Mouse (Mus musculus): ENCODE data around the gene Ctcf.

DNA sequence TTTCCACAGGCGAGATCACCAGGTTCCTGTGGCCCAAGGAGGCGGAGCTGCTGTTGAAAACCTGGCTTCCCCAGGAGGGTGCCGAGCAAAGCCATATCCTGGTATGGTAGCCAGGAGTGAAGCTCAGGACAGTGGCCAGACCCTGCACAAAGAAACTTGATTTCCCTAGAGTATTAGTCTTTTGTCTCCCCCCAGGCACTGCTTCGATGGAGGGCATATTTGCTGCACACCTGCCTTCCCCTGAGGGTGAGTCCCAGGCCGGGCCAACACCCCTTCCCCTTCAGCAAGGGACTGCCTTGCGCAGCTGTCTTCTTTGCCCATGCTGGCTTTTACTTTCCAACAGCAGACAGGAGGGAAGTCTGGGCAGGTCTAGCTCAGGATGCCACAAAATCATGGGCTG is 50.2 kb downstream of the Ctcf start:
- no peak for TF ChIP-seq POLR2A (IDR thresholded peaks at IDR 0.05; ENCODE audit: borderline replicate concordance, extremely low read depth, low read depth, low read length)
- no peak for TF ChIP-seq CTCF (IDR thresholded peaks at IDR 0.05; ENCODE audit: insufficient read depth, low read length)
